Mouse (Mus musculus) hindbrain, embryonic 16.5 days (tissue): ENCODE measurements around the gene Gpr156. TPM values are rescaled to one million over a fixed set of nuclear protein-coding genes. Genes with fewer than 3 reads are reported as not detected.

Experiments
- ATAC-seq: fragments of 200-750 bp; cut with Nextera tagmentation; 2 replicates; pipeline ENCODE4 v1.8.0; 2017; ENCODE audit warnings: moderate TSS enrichment, moderate library complexity
- H3K27ac ChIP-seq: fragments of 300-500 bp; sonication (generic); 2 replicates; pipeline ENCODE4 v1.5.1; 2014; ENCODE audit warnings: low read depth, mild to moderate bottlenecking, control low read depth, low read length, moderate library complexity
- H3K27me3 ChIP-seq: fragments of 300-500 bp; sonication (generic); replicated peaks from 2 replicates; pipeline ENCODE4 v1.6.1; 2014; ENCODE audit warnings: low read length; ENCODE audit not compliant: control insufficient read depth, insufficient read depth
- H3K36me3 ChIP-seq: fragments of 300-500 bp; sonication (generic); 2 replicates; pipeline ENCODE4 v1.6.1; 2014; ENCODE audit warnings: mild to moderate bottlenecking, low read length, moderate library complexity, mixed read lengths; ENCODE audit not compliant: control insufficient read depth, insufficient read depth
- H3K4me1 ChIP-seq: fragments of 300-500 bp; sonication (generic); 2 replicates; pipeline ENCODE4 v1.6.1; 2014; ENCODE audit warnings: low read depth, low read length; ENCODE audit not compliant: control insufficient read depth, insufficient read depth
- H3K4me2 ChIP-seq: fragments of 300-500 bp; sonication (generic); 2 replicates; pipeline ENCODE4 v1.6.1; 2014; ENCODE audit warnings: mild to moderate bottlenecking, low read length, control low read depth, moderate library complexity
- H3K4me3 ChIP-seq: fragments of 300-500 bp; sonication (generic); 2 replicates; pipeline ENCODE4 v1.5.1; 2014; ENCODE audit warnings: mild to moderate bottlenecking, low read length, control low read depth, moderate library complexity
- H3K9ac ChIP-seq: fragments of 300-500 bp; sonication (generic); 2 replicates; pipeline ENCODE4 v1.6.1; 2014; ENCODE audit warnings: low read depth, mild to moderate bottlenecking, control low read depth, low read length, moderate library complexity
- H3K9me3 ChIP-seq: fragments of 300-500 bp; sonication (generic); 2 replicates; pipeline ENCODE4 v1.6.1; 2014; ENCODE audit warnings: mild to moderate bottlenecking, low read length, moderate library complexity; ENCODE audit not compliant: control insufficient read depth
- WGBS: fragments of 180-500 bp; shearing (Covaris S2); extraction: QIAGEN DNeasy Blood & Tissue Kit; methylation state at CpG from one replicate; pipeline ENCODE4 v1.1.7; 2014; 5-methylcytosine and 5-hydroxymethylcytosine counted together
- polyA plus RNA-seq: library from polyadenylated mRNA; unstranded; fragments of >200 nt; fragmentation: Nextera tagmentation; extraction: Ambion mirVana; gene quantifications from 2 replicates; pipeline ENCODE4 v1.2.1, GENCODE M21; 2015

Gene Gpr156
- polyA plus RNA-seq, 1 experiment from 2014 or later: 3.2 TPM

DNA sequence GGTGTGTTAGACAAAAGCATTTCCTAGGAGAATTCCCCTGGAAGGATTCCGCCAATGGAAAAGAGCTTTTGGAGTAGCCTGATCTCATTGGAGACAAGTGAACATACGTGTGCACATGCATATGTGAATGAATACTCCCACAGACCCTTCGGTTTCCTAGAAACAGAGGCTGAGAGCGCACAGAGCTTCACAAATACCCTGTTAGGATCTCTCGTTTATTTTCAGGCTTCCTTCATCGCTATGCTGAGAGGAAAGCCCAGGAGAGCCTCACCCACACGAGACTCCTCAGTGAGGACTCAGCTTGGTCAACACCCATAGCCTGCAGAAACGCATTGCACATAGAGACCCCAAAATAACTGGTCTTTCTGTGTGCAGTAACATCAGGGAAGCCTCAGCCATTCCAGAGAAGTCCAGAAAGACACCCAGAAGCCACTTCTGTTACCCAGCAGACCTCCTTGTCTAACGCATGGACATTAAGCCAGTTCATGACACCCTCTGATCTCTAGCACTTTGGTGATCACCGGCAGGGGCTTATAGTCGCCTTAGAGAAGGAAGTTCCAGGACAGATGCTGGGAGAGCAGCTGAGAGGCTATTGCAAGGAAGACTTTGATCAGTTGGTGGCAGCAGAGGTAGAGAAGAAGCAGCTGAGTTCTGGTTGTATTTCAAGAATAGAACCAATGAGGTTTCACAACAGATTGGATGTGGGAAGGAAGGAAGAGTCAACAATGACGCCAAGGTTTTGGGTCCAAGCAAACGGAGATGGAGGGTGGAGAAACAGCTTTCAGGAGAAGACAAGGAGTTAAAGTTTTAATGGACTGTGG, 58.4 kb downstream of the Gpr156 start:
- 59% methylated on average over 13 of the region's 13 CpGs for WGBS
- no peaks in the 10 kb centered on the region for H3K36me3 ChIP-seq
- H3K4me3 ChIP-seq: no peak overlapping the region
- peaks cover 17% of the 10 kb centered on the region for H3K4me1 ChIP-seq
- H3K27ac ChIP-seq: peak overlapping the region; percentile 46
- no peaks in the 10 kb centered on the region for H3K27me3 ChIP-seq
- H3K4me2 ChIP-seq: no peak overlapping the region
- 0 out of 2 replicates have a peak, but pooled peaks have one; percentile 50 for ATAC-seq
- no peaks in the 10 kb centered on the region for H3K9me3 ChIP-seq
- no peak overlapping the region for H3K9ac ChIP-seq

DNA sequence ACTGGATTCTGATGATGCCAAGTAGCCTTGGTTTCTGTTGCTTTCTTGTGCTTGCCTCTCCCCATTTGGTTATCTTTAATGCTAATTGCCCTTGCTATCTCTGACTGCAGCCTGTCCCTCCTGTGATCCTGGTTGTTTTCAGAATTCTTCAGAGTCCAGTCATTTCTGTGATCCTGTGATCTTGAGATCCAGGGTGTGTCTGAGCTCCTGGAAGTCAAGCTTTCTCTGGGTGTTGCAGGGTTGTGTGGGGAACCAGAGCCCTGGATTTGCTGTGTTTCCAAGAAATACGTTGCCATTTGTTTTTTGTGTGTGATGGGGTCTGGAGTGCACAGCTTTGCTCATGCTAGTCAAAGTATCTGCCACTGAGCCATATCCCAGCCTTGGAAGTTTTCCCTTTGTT, 65.6 kb downstream of the Gpr156 start:
- Histone ChIP-seq H3K4me3 (no peak overlapping the region), H3K4me2 (no peak overlapping the region), H3K36me3 (no peaks in the 10 kb centered on the region), H3K9me3 (no peaks in the 10 kb centered on the region), H3K27ac (no peak overlapping the region), H3K27me3 (no peaks in the 10 kb centered on the region), H3K9ac (no peak overlapping the region), H3K4me1 (no peaks in the 10 kb centered on the region)
- no peak for ATAC-seq
- WGBS: 97% methylated on average over 1 of the region's 1 CpGs

DNA sequence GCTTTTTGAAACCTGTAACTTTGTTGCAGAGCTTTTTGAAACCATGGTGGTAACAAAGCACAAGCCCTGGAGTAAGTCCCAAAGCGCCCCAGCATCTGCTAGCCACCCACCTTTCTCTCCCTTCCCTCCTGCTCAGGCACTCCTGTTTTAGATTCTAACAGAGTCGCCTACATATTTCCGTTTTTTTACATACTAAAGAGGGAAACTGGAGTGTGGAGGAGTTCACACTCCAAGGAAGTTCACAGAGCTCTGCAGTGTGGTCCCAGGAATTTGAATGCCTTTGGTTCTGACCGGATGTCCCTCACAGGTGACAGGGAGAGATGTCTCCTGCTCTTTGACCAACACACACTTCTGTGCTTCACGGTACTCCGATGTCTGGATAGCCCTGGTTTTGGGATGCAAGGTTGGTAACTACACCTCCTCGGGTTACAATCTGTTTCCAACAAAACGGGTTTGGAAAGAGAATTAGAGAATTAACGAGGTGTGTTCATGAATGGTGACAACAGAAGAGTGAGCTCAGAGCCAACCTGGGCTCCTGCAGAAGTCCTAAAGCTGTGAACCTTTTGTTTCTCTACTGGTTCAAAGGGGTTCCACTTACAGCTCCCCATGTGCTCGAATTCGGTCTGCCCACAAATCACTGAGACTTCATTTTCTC, 72.0 kb downstream of the Gpr156 start:
- WGBS: 64% methylated on average over 11 of the region's 11 CpGs
- peaks cover 10% of the 10 kb centered on the region for H3K4me1 ChIP-seq
- no peak for ATAC-seq
- H3K27ac ChIP-seq: no peak overlapping the region
- H3K9me3 ChIP-seq: no peaks in the 10 kb centered on the region
- H3K36me3 ChIP-seq: no peaks in the 10 kb centered on the region
- no peak overlapping the region for H3K9ac ChIP-seq
- H3K27me3 ChIP-seq: no peaks in the 10 kb centered on the region
- H3K4me2 ChIP-seq: no peak overlapping the region
- no peak overlapping the region for H3K4me3 ChIP-seq

DNA sequence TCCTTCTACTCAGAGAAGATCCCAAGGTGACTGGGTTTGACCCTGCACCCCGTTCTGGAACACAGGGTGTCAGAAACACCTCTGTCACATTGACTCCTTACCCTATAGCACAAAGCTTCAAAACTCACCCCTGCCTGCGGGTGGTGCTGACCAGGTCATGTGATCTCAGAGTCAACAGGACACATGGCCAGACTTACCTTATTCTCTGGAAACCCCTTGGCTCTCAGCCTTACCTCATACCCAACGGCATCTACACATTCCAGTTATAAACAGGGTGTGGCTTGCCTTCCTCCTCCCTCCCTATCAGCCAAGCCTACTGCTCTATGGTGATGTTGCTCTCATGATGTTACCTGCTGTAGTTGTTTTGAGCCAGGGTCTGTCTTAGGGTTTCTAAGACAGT, 73.5 kb downstream of the Gpr156 start:
- H3K4me2 ChIP-seq: no peak overlapping the region
- H3K36me3 ChIP-seq: no peaks in the 10 kb centered on the region
- no peaks in the 10 kb centered on the region for H3K9me3 ChIP-seq
- no peak overlapping the region for H3K4me3 ChIP-seq
- H3K4me1 ChIP-seq: peaks cover 10% of the 10 kb centered on the region
- H3K9ac ChIP-seq: no peak overlapping the region
- 76% methylated on average over 3 of the region's 3 CpGs for WGBS
- H3K27me3 ChIP-seq: no peaks in the 10 kb centered on the region
- ATAC-seq: no peak
- no peak overlapping the region for H3K27ac ChIP-seq

DNA sequence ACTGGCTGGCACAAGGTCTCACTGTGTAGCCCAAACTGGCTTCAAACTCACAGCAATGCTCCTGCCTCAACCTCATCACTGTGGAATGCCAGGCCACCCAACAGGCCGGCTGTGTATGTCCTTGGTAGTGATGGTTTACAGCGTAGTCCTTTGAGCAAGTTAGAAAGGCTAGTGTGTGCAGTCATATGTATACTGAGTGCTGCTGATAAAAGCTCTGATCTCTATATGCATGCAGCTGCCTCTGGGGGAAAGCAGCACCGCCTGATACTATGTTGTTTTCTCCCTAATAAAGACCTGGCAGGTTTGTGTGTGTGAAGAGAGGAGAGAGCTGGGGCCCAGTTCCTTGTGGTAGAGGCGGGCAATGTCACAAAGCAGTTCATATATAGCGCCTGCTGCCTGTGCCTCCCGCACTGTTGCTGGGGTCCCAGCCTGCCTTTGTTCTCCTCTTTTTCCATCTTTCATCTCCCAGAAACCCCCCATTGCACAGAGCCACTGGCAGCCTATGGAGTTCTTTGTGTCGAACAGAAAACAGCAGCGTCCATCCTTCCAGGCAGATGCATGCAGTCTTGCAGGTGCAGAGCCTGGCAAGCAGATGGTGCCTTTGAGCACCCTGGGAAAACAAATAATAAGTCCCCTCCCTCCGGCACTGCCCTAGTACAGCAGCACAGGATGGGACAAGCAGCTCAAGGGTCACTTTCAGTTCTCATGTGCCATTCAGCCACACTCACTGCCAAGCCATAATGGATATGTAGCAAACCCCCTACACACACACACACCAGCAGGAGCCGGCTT, 74.5 kb downstream of the Gpr156 start:
- WGBS: 13% methylated on average over 10 of the region's 10 CpGs
- Histone ChIP-seq H3K27me3 (no peaks in the 10 kb centered on the region), H3K4me3 (no peak overlapping the region), H3K27ac (peak overlapping the region; percentile 62), H3K4me1 (peaks cover 10% of the 10 kb centered on the region), H3K9me3 (no peaks in the 10 kb centered on the region), H3K9ac (peak overlapping the region; percentile 51), H3K36me3 (no peaks in the 10 kb centered on the region), H3K4me2 (peak overlapping the region; percentile 6; the same call in 1 of the 2 replicates)
- peak; percentile 89 for ATAC-seq

DNA sequence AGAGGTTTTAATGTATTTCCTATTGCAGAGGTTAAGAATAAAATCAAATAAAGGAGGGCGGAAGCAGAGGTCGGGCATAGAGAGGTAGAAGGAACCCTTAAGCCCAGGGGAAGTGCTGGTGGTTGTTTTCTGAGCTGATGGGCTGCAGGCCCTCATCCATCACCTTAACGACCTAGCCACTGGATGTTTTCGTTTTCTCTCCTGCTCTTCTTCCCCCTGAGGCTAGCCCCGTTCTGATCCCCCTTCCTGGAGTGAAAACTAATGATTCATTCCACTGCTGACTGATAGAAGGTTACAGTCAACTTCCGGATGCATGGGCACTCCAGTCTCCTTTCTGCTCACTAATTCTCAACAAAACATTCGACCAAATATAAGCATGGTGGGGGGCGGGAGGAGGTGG, 76.5 kb downstream of the Gpr156 start:
- no peak overlapping the region for H3K9ac ChIP-seq
- H3K27ac ChIP-seq: no peak overlapping the region
- no peak for ATAC-seq
- peaks cover 10% of the 10 kb centered on the region for H3K4me1 ChIP-seq
- 36% methylated on average over 8 of the region's 8 CpGs for WGBS
- H3K4me3 ChIP-seq: no peak overlapping the region
- H3K4me2 ChIP-seq: no peak overlapping the region
- H3K27me3 ChIP-seq: no peaks in the 10 kb centered on the region
- no peaks in the 10 kb centered on the region for H3K36me3 ChIP-seq
- no peaks in the 10 kb centered on the region for H3K9me3 ChIP-seq

DNA sequence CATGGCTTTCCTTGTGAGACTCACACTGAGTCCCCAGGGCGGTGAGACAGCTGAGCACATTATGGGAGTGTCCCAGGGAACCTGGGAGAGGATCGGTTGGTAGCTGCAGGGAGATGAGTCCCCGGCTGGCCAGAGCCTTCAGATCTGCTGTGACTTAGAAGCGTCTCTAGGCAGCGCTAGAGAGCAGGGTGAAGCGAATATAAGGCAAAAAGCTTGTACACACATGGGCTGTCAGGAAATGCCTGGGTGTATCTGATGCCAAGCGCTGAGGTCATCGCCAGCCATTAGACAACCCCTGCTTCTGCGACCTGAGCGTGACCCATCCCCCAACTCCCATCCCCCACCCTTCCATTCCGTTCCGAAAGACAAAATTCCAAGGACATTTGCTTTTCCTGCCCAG, 78.4 kb downstream of the Gpr156 start:
- no peaks in the 10 kb centered on the region for H3K9me3 ChIP-seq
- no peak overlapping the region for H3K9ac ChIP-seq
- H3K27me3 ChIP-seq: no peaks in the 10 kb centered on the region
- H3K4me2 ChIP-seq: peak overlapping the region; percentile 36
- WGBS: 14% methylated on average over 12 of the region's 12 CpGs
- H3K4me3 ChIP-seq: no peak overlapping the region
- H3K36me3 ChIP-seq: no peaks in the 10 kb centered on the region
- peak; percentile 20; the same call in 1 of the 2 replicates for ATAC-seq
- peaks cover 10% of the 10 kb centered on the region for H3K4me1 ChIP-seq
- H3K27ac ChIP-seq: no peak overlapping the region

DNA sequence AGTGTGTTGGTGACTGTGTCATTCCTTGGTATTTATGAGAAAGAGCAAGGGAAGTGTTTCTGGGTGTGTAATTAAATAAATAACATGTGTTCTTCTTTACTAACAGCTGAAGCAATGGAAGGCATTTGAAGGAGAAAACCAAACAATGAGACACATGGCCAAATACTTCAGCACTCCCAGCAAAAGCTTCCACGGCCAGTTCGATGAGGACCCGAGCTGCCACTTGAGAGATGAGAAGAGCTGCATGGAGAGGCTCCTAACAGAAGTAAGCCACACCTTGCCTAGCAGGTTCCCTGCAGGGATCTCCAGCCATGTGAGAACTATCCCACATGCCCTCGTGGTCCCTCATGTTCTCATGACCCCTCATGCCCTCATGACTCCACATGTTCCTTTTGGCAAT, 81.5 kb downstream of the Gpr156 start:
- no peaks in the 10 kb centered on the region for H3K36me3 ChIP-seq
- no peak for ATAC-seq
- no peak overlapping the region for H3K27ac ChIP-seq
- H3K9ac ChIP-seq: no peak overlapping the region
- H3K4me1 ChIP-seq: no peaks in the 10 kb centered on the region
- H3K4me3 ChIP-seq: no peak overlapping the region
- no peak overlapping the region for H3K4me2 ChIP-seq
- 71% methylated on average over 4 of the region's 4 CpGs for WGBS
- no peaks in the 10 kb centered on the region for H3K27me3 ChIP-seq
- no peaks in the 10 kb centered on the region for H3K9me3 ChIP-seq

DNA sequence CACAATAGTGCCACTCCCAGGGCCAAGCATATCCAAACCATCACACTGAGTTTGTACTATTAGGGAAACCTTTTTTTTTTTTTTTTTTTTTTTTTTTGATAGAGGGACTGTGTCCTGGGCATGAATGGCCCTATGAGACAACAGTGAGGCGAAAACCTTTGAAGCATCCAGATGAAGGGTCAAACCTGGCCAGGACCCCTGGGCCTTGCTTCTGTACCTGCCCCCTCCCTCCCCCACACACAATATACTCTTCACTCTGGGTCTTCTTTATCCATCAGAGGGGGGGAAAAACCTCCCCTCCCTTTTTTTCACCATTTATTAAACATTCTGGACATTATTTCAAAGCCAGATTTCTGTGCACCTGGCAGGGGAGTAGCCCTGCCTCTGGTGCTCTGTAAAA, 83.5 kb downstream of the Gpr156 start:
- ATAC-seq: no peak
- WGBS: 65% methylated on average over 1 of the region's 1 CpGs
- Histone ChIP-seq H3K4me3 (no peak overlapping the region), H3K27ac (no peak overlapping the region), H3K4me2 (no peak overlapping the region), H3K4me1 (no peaks in the 10 kb centered on the region), H3K9me3 (no peaks in the 10 kb centered on the region), H3K27me3 (no peaks in the 10 kb centered on the region), H3K9ac (no peak overlapping the region), H3K36me3 (no peaks in the 10 kb centered on the region)
